Mouse (Mus musculus) midbrain, embryonic 13.5 days (tissue): ENCODE data around the gene Fam172a. TPM values are rescaled to one million over a fixed set of nuclear protein-coding genes. Genes with fewer than 3 reads are reported as not detected.

ENCODE experiments used
- ATAC-seq: fragments of 200-750 bp; cut with Nextera tagmentation; 2 replicates; pipeline ENCODE4 v1.8.0; 2017; ENCODE audit warnings: mild to moderate bottlenecking, moderate TSS enrichment, moderate library complexity
- H3K27ac ChIP-seq: fragments of 300-500 bp; sonication (generic); 2 replicates; pipeline ENCODE4 v1.5.1; 2015; ENCODE audit warnings: inconsistent platforms, mild to moderate bottlenecking, moderate library complexity
- H3K27me3 ChIP-seq: fragments of 300-500 bp; sonication (generic); 2 replicates; pipeline ENCODE4 v1.6.1; 2015; ENCODE audit warnings: mild to moderate bottlenecking, inconsistent platforms
- H3K36me3 ChIP-seq: fragments of 300-500 bp; sonication (generic); 2 replicates; pipeline ENCODE4 v1.6.1; 2015; ENCODE audit warnings: mild to moderate bottlenecking, inconsistent platforms
- H3K4me1 ChIP-seq: fragments of 300-500 bp; sonication (generic); replicated peaks from 2 replicates; pipeline ENCODE4 v1.6.1; 2015; ENCODE audit warnings: inconsistent platforms
- H3K4me2 ChIP-seq: fragments of 300-500 bp; sonication (generic); replicated peaks from 2 replicates; pipeline ENCODE4 v1.6.1; 2015; ENCODE audit warnings: moderate library complexity, mild to moderate bottlenecking, inconsistent platforms
- H3K4me3 ChIP-seq: fragments of 300-500 bp; sonication (generic); replicated peaks from 2 replicates; pipeline ENCODE4 v1.5.1; 2015; ENCODE audit warnings: mild to moderate bottlenecking, inconsistent platforms
- H3K9ac ChIP-seq: fragments of 300-500 bp; sonication (generic); replicated peaks from 2 replicates; pipeline ENCODE4 v1.6.1; 2015; ENCODE audit warnings: mild to moderate bottlenecking, inconsistent platforms
- H3K9me3 ChIP-seq: fragments of 300-500 bp; sonication (generic); 2 replicates; pipeline ENCODE4 v1.6.1; 2016; ENCODE audit warnings: mild to moderate bottlenecking, inconsistent platforms
- WGBS: fragments of 180-500 bp; shearing (Covaris S2); methylation state at CpG from one replicate; pipeline ENCODE4 v1.1.7; 2015; 5-methylcytosine and 5-hydroxymethylcytosine counted together
- polyA plus RNA-seq: library from polyadenylated mRNA; unstranded; fragments of >200 nt; fragmentation: Nextera tagmentation; extraction: Ambion mirVana; gene quantifications from 2 replicates; pipeline ENCODE4 v1.2.1, GENCODE M21; 2015

The Fam172a gene
- polyA plus RNA-seq, 1 experiment from 2014 or later: 43.0 TPM

- Histone ChIP-seq H3K9me3 (no peaks in the 10 kb centered on the region), H3K27ac (peak overlapping the region; percentile 92), H3K4me3 (no peak overlapping the region), H3K27me3 (peaks cover 53% of the 10 kb centered on the region), H3K36me3 (peaks cover 17% of the 10 kb centered on the region), H3K4me2 (peak overlapping the region; percentile 57), H3K4me1 (peaks cover 80% of the 10 kb centered on the region), H3K9ac (peak overlapping the region; percentile 32; the same call in 1 of the 2 replicates)
- ATAC-seq: no peak
- WGBS: 7% methylated on average over 14 of the region's 14 CpGs
Observed at GRCm38 (mm10) chr13:78184786-78185466, 483.1 kb downstream of the Fam172a start.

GRCm38 (mm10) chr13:78186340-78186946 lies 484.6 kb downstream of the Fam172a start:
- peaks cover 19% of the 10 kb centered on the region for H3K36me3 ChIP-seq
- no peak for ATAC-seq
- peak overlapping the region; percentile 47; the same call in 1 of the 2 replicates for H3K4me2 ChIP-seq
- peaks cover 63% of the 10 kb centered on the region for H3K27me3 ChIP-seq
- 14% methylated on average over 12 of the region's 12 CpGs for WGBS
- H3K9me3 ChIP-seq: no peaks in the 10 kb centered on the region
- 0 out of 2 replicates have a peak overlapping the region, but pooled peaks have one; percentile 51 for H3K9ac ChIP-seq
- H3K4me3 ChIP-seq: no peak overlapping the region
- peak overlapping the region; percentile 92 for H3K27ac ChIP-seq
- peaks cover 86% of the 10 kb centered on the region for H3K4me1 ChIP-seq

- WGBS: 43% methylated on average over 5 of the region's 5 CpGs
- Histone ChIP-seq H3K9me3 (no peaks in the 10 kb centered on the region), H3K4me3 (peak overlapping the region; percentile 15), H3K4me1 (peaks cover 87% of the 10 kb centered on the region), H3K4me2 (peak overlapping the region; percentile 47), H3K9ac (peak overlapping the region; percentile 60), H3K36me3 (peaks cover 19% of the 10 kb centered on the region), H3K27me3 (peaks cover 63% of the 10 kb centered on the region), H3K27ac (peak overlapping the region; percentile 92)
- no peak for ATAC-seq
Observed at GRCm38 (mm10) chr13:78187833-78188232, 486.0 kb downstream of the Fam172a start.

GRCm38 (mm10) chr13:78189586-78189985 lies 487.8 kb downstream of the Fam172a start:
- Histone ChIP-seq H3K4me1 (peaks cover 76% of the 10 kb centered on the region), H3K9ac (peak overlapping the region; percentile 73), H3K27me3 (peaks cover 65% of the 10 kb centered on the region), H3K9me3 (no peaks in the 10 kb centered on the region), H3K36me3 (peaks cover 19% of the 10 kb centered on the region), H3K4me3 (peak overlapping the region; percentile 94), H3K4me2 (peak overlapping the region; percentile 86), H3K27ac (peak overlapping the region; percentile 80)
- whole genome bisulfite sequencing: 37% methylated on average over 10 of the region's 10 CpGs
- no peak for ATAC-seq

- WGBS: 24% methylated on average over 4 of the region's 4 CpGs
- ATAC-seq: no peak
- H3K9ac ChIP-seq: peak overlapping the region; percentile 96
- peaks cover 43% of the 10 kb centered on the region for H3K27me3 ChIP-seq
- H3K9me3 ChIP-seq: no peaks in the 10 kb centered on the region
- peak overlapping the region; percentile 86 for H3K4me2 ChIP-seq
- H3K27ac ChIP-seq: peak overlapping the region; percentile 95
- peaks cover 23% of the 10 kb centered on the region for H3K36me3 ChIP-seq
- H3K4me3 ChIP-seq: peak overlapping the region; percentile 94
- H3K4me1 ChIP-seq: peaks cover 52% of the 10 kb centered on the region
Observed at GRCm38 (mm10) chr13:78193211-78193610, 491.4 kb downstream of the Fam172a start.

GRCm38 (mm10) chr13:78194135-78194849 lies 492.5 kb downstream of the Fam172a start:
- peak overlapping the region; percentile 95 for H3K27ac ChIP-seq
- H3K4me1 ChIP-seq: peaks cover 46% of the 10 kb centered on the region
- peaks cover 37% of the 10 kb centered on the region for H3K27me3 ChIP-seq
- H3K9me3 ChIP-seq: no peaks in the 10 kb centered on the region
- peak overlapping the region; percentile 96 for H3K9ac ChIP-seq
- H3K36me3 ChIP-seq: peaks cover 20% of the 10 kb centered on the region
- H3K4me2 ChIP-seq: peak overlapping the region; percentile 86
- ATAC-seq: no peak
- H3K4me3 ChIP-seq: peak overlapping the region; percentile 94
- 11% methylated on average over 21 of the region's 26 CpGs for WGBS

- H3K4me3 ChIP-seq: peak overlapping the region; percentile 94
- ATAC-seq: peak; percentile 4
- peaks cover 13% of the 10 kb centered on the region for H3K36me3 ChIP-seq
- peak overlapping the region; percentile 86 for H3K4me2 ChIP-seq
- peak overlapping the region; percentile 95 for H3K27ac ChIP-seq
- peaks cover 39% of the 10 kb centered on the region for H3K4me1 ChIP-seq
- peak overlapping the region; percentile 96 for H3K9ac ChIP-seq
- H3K27me3 ChIP-seq: peaks cover 31% of the 10 kb centered on the region
- no peaks in the 10 kb centered on the region for H3K9me3 ChIP-seq
- WGBS: under 1% methylated on average over 64 of the region's 64 CpGs
Observed at GRCm38 (mm10) chr13:78194850-78195600, 493.2 kb downstream of the Fam172a start.

- peak overlapping the region; percentile 95 for H3K27ac ChIP-seq
- peaks cover 33% of the 10 kb centered on the region for H3K4me1 ChIP-seq
- H3K9me3 ChIP-seq: no peaks in the 10 kb centered on the region
- peak overlapping the region; percentile 94 for H3K4me3 ChIP-seq
- WGBS: 2% methylated on average over 13 of the region's 13 CpGs
- ATAC-seq: no peak
- H3K27me3 ChIP-seq: peaks cover 25% of the 10 kb centered on the region
- H3K36me3 ChIP-seq: peaks cover 12% of the 10 kb centered on the region
- peak overlapping the region; percentile 86 for H3K4me2 ChIP-seq
- peak overlapping the region; percentile 96 for H3K9ac ChIP-seq
Observed at GRCm38 (mm10) chr13:78195601-78196115, 493.8 kb downstream of the Fam172a start.

GRCm38 (mm10) chr13:78196236-78196796 lies 494.5 kb downstream of the Fam172a start:
- no peak for ATAC-seq
- peaks cover 12% of the 10 kb centered on the region for H3K36me3 ChIP-seq
- WGBS: 8% methylated on average over 7 of the region's 7 CpGs
- H3K27ac ChIP-seq: peak overlapping the region; percentile 95
- peaks cover 26% of the 10 kb centered on the region for H3K4me1 ChIP-seq
- peak overlapping the region; percentile 96 for H3K9ac ChIP-seq
- peak overlapping the region; percentile 86 for H3K4me2 ChIP-seq
- H3K9me3 ChIP-seq: no peaks in the 10 kb centered on the region
- H3K27me3 ChIP-seq: peaks cover 19% of the 10 kb centered on the region
- H3K4me3 ChIP-seq: peak overlapping the region; percentile 94

GRCm38 (mm10) chr13:78197286-78197818 lies 495.5 kb downstream of the Fam172a start:
- Histone ChIP-seq H3K27ac (peak overlapping the region; percentile 100), H3K27me3 (peaks cover 13% of the 10 kb centered on the region), H3K4me3 (peak overlapping the region; percentile 94), H3K9me3 (no peaks in the 10 kb centered on the region), H3K9ac (peak overlapping the region; percentile 100), H3K4me2 (peak overlapping the region; percentile 80), H3K36me3 (peaks cover 12% of the 10 kb centered on the region), H3K4me1 (peaks cover 16% of the 10 kb centered on the region)
- 1% methylated on average over 9 of the region's 9 CpGs for WGBS
- no peak for ATAC-seq
